Mouse (Mus musculus) erythroid progenitor cell, adult 5-6 weeks (primary cell): Measurements from ENCODE around the gene Ccdc183. TPM values are rescaled to one million over a fixed set of nuclear protein-coding genes. Genes with fewer than 3 reads are reported as not detected.
A peak's percentile ranks its signal among the peaks of the same experiment; 100 is the strongest.

Experiments
- ATAC-seq: replicated peaks from 2 replicates; pipeline ENCODE4 v1.8.0; 2016; ENCODE audit warnings: moderate number of reproducible peaks, mild to moderate bottlenecking, moderate TSS enrichment, inconsistent platforms; ENCODE audit not compliant: poor library complexity, low FRiP score, severe bottlenecking
- total RNA-seq, 2 experiments: library from RNA; stranded (forward) in 1 of 2; stranded (reverse) in 1 of 2; fragments of 150-400 nt in 1 of 2; fragments of 186-747, 209-891 nt in 1 of 2; gene quantifications; 2 replicates each; pipeline versions ENCODE4 v1.2.3 to v1.2.4; 2015 to 2017; ENCODE audit warnings: low replicate concordance in 2 of 2

The Ccdc183 gene
- total RNA-seq, 2 experiments from 2014 or later, result not detected

GRCm38 (mm10) chr2:25578796-25579736 lies 38.4 kb downstream of the Ccdc183 start:
- ATAC-seq, result no peak

- ATAC-seq, result no peak
These were observed 39.3 kb downstream of the Ccdc183 start for GRCm38 (mm10) chr2:25577951-25578795.

- ATAC-seq, result no peak
These were observed 40.2 kb downstream of the Ccdc183 start for GRCm38 (mm10) chr2:25576965-25577891.

- ATAC-seq, result no peak
These were observed 41.2 kb downstream of the Ccdc183 start for GRCm38 (mm10) chr2:25576028-25576850.

GRCm38 (mm10) chr2:25575432-25576027 lies 41.9 kb downstream of the Ccdc183 start:
- ATAC-seq, result no peak

- peak; percentile 91 for ATAC-seq
These were observed 42.7 kb downstream of the Ccdc183 start, which contains the start of the genes Mamdc4 and Phpt1 for GRCm38 (mm10) chr2:25574579-25575431. Mamdc4 (minus strand) TSS chr2:25574845. Phpt1 (minus strand) TSS chr2:25575224.

- ATAC-seq, result no peak
These were observed 43.3 kb downstream of the Ccdc183 start for GRCm38 (mm10) chr2:25574136-25574535.

GRCm38 (mm10) chr2:25573068-25573467 lies 44.4 kb downstream of the Ccdc183 start:
- ATAC-seq, result no peak

- ATAC-seq, result no peak
These were observed 46.3 kb downstream of the Ccdc183 start for GRCm38 (mm10) chr2:25571221-25571620.

GRCm38 (mm10) chr2:25569323-25569722 lies 48.2 kb downstream of the Ccdc183 start:
- no peak for ATAC-seq

- ATAC-seq, result no peak
These were observed 48.9 kb downstream of the Ccdc183 start for GRCm38 (mm10) chr2:25568473-25569019.

GRCm38 (mm10) chr2:25566558-25566957 lies 50.9 kb downstream of the Ccdc183 start:
- ATAC-seq, result no peak

GRCm38 (mm10) chr2:25565741-25566140 lies 51.7 kb downstream of the Ccdc183 start:
- no peak for ATAC-seq

GRCm38 (mm10) chr2:25561946-25562345 lies 55.5 kb downstream of the Ccdc183 start:
- ATAC-seq, result no peak

- ATAC-seq, result no peak
These were observed 56.9 kb downstream of the Ccdc183 start for GRCm38 (mm10) chr2:25560551-25560950.

GRCm38 (mm10) chr2:25558774-25559173 lies 58.7 kb downstream of the Ccdc183 start:
- ATAC-seq, result no peak
